Mouse (Mus musculus) embryonic facial prominence, embryonic 11.5 days (tissue): ENCODE results near the gene Cnp. TPM values are rescaled to one million over a fixed set of nuclear protein-coding genes. Genes with fewer than 3 reads are reported as not detected.
"Not testable (repeated sequence)": the region's sequence is repeated elsewhere in the genome, so short reads cannot be mapped to it uniquely, and the experiment has no call there.

Source experiments
- ATAC-seq: fragments of 200-750 bp; cut with Nextera tagmentation; replicated peaks from 2 replicates; pipeline ENCODE4 v1.8.0; 2017; ENCODE audit warnings: low read depth; ENCODE audit not compliant: insufficient number of reproducible peaks, low FRiP score, low TSS enrichment
- DNase-seq: peaks from one replicate; pipeline ENCODE4 v3.0.0-alpha.2; 2015; ENCODE audit warnings: low spot score
- H3K27ac ChIP-seq: fragments of 300-500 bp; sonication (generic); replicated peaks from 2 replicates; pipeline ENCODE4 v1.5.1; 2014; ENCODE audit warnings: mild to moderate bottlenecking, low read depth, low read length, control low read depth
- H3K27me3 ChIP-seq: fragments of 300-500 bp; sonication (generic); 2 replicates; pipeline ENCODE4 v1.6.1; 2014; ENCODE audit warnings: mild to moderate bottlenecking, low read length, moderate library complexity, mixed read lengths; ENCODE audit not compliant: control insufficient read depth, insufficient read depth
- H3K36me3 ChIP-seq: fragments of 300-500 bp; sonication (generic); replicated peaks from 2 replicates; pipeline ENCODE4 v1.6.1; 2014; ENCODE audit warnings: low read depth, mild to moderate bottlenecking, low read length, moderate library complexity, mixed read lengths; ENCODE audit not compliant: control insufficient read depth, insufficient read depth
- H3K4me1 ChIP-seq: fragments of 300-500 bp; sonication (generic); 2 replicates; pipeline ENCODE4 v1.6.1; 2014; ENCODE audit warnings: low read length, mixed read lengths; ENCODE audit not compliant: control insufficient read depth, insufficient read depth
- H3K4me2 ChIP-seq: fragments of 300-500 bp; sonication (generic); 2 replicates; pipeline ENCODE4 v1.6.1; 2014; ENCODE audit warnings: low read depth, mild to moderate bottlenecking, control low read depth, low read length, moderate library complexity
- H3K4me3 ChIP-seq: fragments of 300-500 bp; sonication (generic); 2 replicates; pipeline ENCODE4 v1.5.1; 2014; ENCODE audit warnings: low read depth, low read length, control low read depth
- H3K9ac ChIP-seq: fragments of 300-500 bp; sonication (generic); replicated peaks from 2 replicates; pipeline ENCODE4 v1.6.1; 2014; ENCODE audit warnings: mild to moderate bottlenecking, control low read depth, low read length
- H3K9me3 ChIP-seq: fragments of 300-500 bp; sonication (generic); replicated peaks from 2 replicates; pipeline ENCODE4 v1.6.1; 2016; ENCODE audit warnings: mild to moderate bottlenecking, low read length, inconsistent platforms, mixed read lengths; ENCODE audit not compliant: control insufficient read depth
- WGBS: fragments of 180-500 bp; shearing (Covaris S2); extraction: QIAGEN DNeasy Blood & Tissue Kit; methylation state at CpG from one replicate; pipeline ENCODE4 v1.1.7; 2014; 5-methylcytosine and 5-hydroxymethylcytosine counted together
- polyA plus RNA-seq: library from polyadenylated mRNA; unstranded; fragments of >200 nt; fragmentation: Nextera tagmentation; extraction: Ambion mirVana; gene quantifications from 2 replicates; pipeline ENCODE4 v1.2.1, GENCODE M21; 2014

The Cnp gene
- polyA plus RNA-seq, 1 experiment from 2014 or later = 20.0 TPM

GRCm38 (mm10) chr11:100607121-100607520 lies 32.4 kb downstream of the Cnp start:
- Histone ChIP-seq H3K9ac (no peak overlapping the region), H3K36me3 (no peaks in the 10 kb centered on the region; the same call in 1 of the 2 replicates), H3K27me3 (no peaks in the 10 kb centered on the region), H3K4me3 (no peak overlapping the region), H3K4me1 (no peaks in the 10 kb centered on the region), H3K9me3 (no peaks in the 10 kb centered on the region), H3K4me2 (no peak overlapping the region), H3K27ac (no peak overlapping the region)
- ATAC-seq (no peak), DNase-seq (no peak)
- 96% methylated on average over 6 of the region's 6 CpGs for WGBS

- ATAC-seq = no peak
Observed at GRCm38 (mm10) chr11:100608796-100609195, 34.1 kb downstream of the Cnp start.

GRCm38 (mm10) chr11:100609355-100609996 lies 34.8 kb downstream of the Cnp start:
- Histone ChIP-seq H3K4me1 (no peaks in the 10 kb centered on the region), H3K4me3 (no peak overlapping the region), H3K27ac (no peak overlapping the region), H3K36me3 (no peaks in the 10 kb centered on the region), H3K9ac (no peak overlapping the region), H3K27me3 (no peaks in the 10 kb centered on the region), H3K4me2 (no peak overlapping the region), H3K9me3 (no peaks in the 10 kb centered on the region)
- no peak for ATAC-seq
- WGBS = 93% methylated on average over 5 of the region's 5 CpGs
- no peak for DNase-seq

More at GRCm38 (mm10) chr11:100608796-100609195, 34.1 kb downstream of the Cnp start:
- H3K36me3 ChIP-seq = no peaks in the 10 kb centered on the region
- H3K4me2 ChIP-seq = no peak overlapping the region
- no peaks in the 10 kb centered on the region for H3K9me3 ChIP-seq
- no peak for DNase-seq
- no peaks in the 10 kb centered on the region for H3K27me3 ChIP-seq
- H3K27ac ChIP-seq = no peak overlapping the region
- WGBS = 77% methylated on average over 4 of the region's 4 CpGs
- no peaks in the 10 kb centered on the region for H3K4me1 ChIP-seq
- H3K9ac ChIP-seq = no peak overlapping the region
- no peak overlapping the region for H3K4me3 ChIP-seq

GRCm38 (mm10) chr11:100609997-100610680 lies 35.4 kb downstream of the Cnp start:
- Histone ChIP-seq H3K9ac (no peak overlapping the region), H3K36me3 (no peaks in the 10 kb centered on the region), H3K4me1 (no peaks in the 10 kb centered on the region), H3K27me3 (no peaks in the 10 kb centered on the region), H3K27ac (no peak overlapping the region), H3K9me3 (no peaks in the 10 kb centered on the region), H3K4me3 (no peak overlapping the region), H3K4me2 (no peak overlapping the region)
- ATAC-seq = no peak
- DNase-seq = no peak
- WGBS = 87% methylated on average over 9 of the region's 9 CpGs

GRCm38 (mm10) chr11:100611627-100612026 lies 36.9 kb downstream of the Cnp start:
- no peaks in the 10 kb centered on the region for H3K27me3 ChIP-seq
- no peak overlapping the region for H3K4me3 ChIP-seq
- H3K36me3 ChIP-seq = no peaks in the 10 kb centered on the region
- 87% methylated on average over 6 of the region's 6 CpGs for WGBS
- no peaks in the 10 kb centered on the region for H3K4me1 ChIP-seq
- DNase-seq = no peak
- no peaks in the 10 kb centered on the region for H3K9me3 ChIP-seq
- ATAC-seq = no peak
- H3K4me2 ChIP-seq = no peak overlapping the region
- no peak overlapping the region for H3K27ac ChIP-seq
- H3K9ac ChIP-seq = no peak overlapping the region

GRCm38 (mm10) chr11:100613241-100613640 lies 38.5 kb downstream of the Cnp start:
- no peaks in the 10 kb centered on the region for H3K9me3 ChIP-seq
- WGBS = 93% methylated on average over 3 of the region's 3 CpGs
- no peaks in the 10 kb centered on the region for H3K4me1 ChIP-seq
- H3K36me3 ChIP-seq = no peaks in the 10 kb centered on the region
- no peak overlapping the region for H3K4me3 ChIP-seq
- no peaks in the 10 kb centered on the region for H3K27me3 ChIP-seq
- no peak for ATAC-seq
- DNase-seq = peak; percentile 43
- no peak overlapping the region for H3K27ac ChIP-seq
- no peak overlapping the region for H3K4me2 ChIP-seq
- no peak overlapping the region for H3K9ac ChIP-seq

GRCm38 (mm10) chr11:100616332-100616731 lies 41.6 kb downstream of the Cnp start:
- WGBS = 90% methylated on average over 5 of the region's 5 CpGs

GRCm38 (mm10) chr11:100616836-100617235 lies 42.1 kb downstream of the Cnp start:
- not testable (repeated sequence) for DNase-seq, H3K4me1 ChIP-seq, H3K27ac ChIP-seq, H3K9me3 ChIP-seq, H3K4me2 ChIP-seq, H3K9ac ChIP-seq, H3K27me3 ChIP-seq, ATAC-seq, H3K4me3 ChIP-seq, H3K36me3 ChIP-seq
- WGBS = 94% methylated on average over 7 of the region's 7 CpGs

More at GRCm38 (mm10) chr11:100616332-100616731, 41.6 kb downstream of the Cnp start:
- Histone ChIP-seq H3K4me3 (no peak overlapping the region), H3K4me2 (no peak overlapping the region), H3K36me3 (no peaks in the 10 kb centered on the region), H3K4me1 (peaks cover 2% of the 10 kb centered on the region; the same call in 1 of the 2 replicates), H3K9me3 (no peaks in the 10 kb centered on the region), H3K27ac (no peak overlapping the region), H3K9ac (no peak overlapping the region), H3K27me3 (no peaks in the 10 kb centered on the region)
- ATAC-seq (no peak), DNase-seq (no peak)
